Mouse (Mus musculus) megakaryocyte, embryonic 14.5 days (primary cell): ENCODE data around the gene Slc6a9. TPM values are rescaled to one million over a fixed set of nuclear protein-coding genes. Genes with fewer than 3 reads are reported as not detected.

Experiments
- H3K27me3 ChIP-seq: replicated peaks from 2 replicates; pipeline ENCODE3; 2012; ENCODE audit warnings: inconsistent platforms
- H3K36me3 ChIP-seq: replicated peaks from 2 replicates; pipeline ENCODE3; 2012; ENCODE audit warnings: low read length, inconsistent platforms, mixed read lengths
- H3K4me1 ChIP-seq: 2 replicates; pipeline ENCODE4 v1.6.1; 2012; ENCODE audit warnings: inconsistent platforms
- H3K4me3 ChIP-seq: replicated peaks from 2 replicates; pipeline ENCODE3; 2012; ENCODE audit warnings: moderate library complexity, mild to moderate bottlenecking, inconsistent platforms
- H3K9me3 ChIP-seq: 2 replicates; pipeline ENCODE4 v1.6.1; 2012; ENCODE audit warnings: inconsistent platforms
- FLI1 ChIP-seq: IDR thresholded peaks from 2 replicates; pipeline ENCODE4 v1.6.1; 2012; ENCODE audit warnings: low read length, inconsistent platforms, mixed read lengths
- GATA1 ChIP-seq: IDR thresholded peaks from 3 replicates; pipeline ENCODE4 v1.6.1; 2012; ENCODE audit warnings: mixed read lengths, low read length, inconsistent platforms, borderline replicate concordance
- polyA plus RNA-seq: library from polyadenylated mRNA; stranded (reverse); fragments of >175 nt; gene quantifications from 2 replicates; pipeline ENCODE4 v1.2.3, GENCODE M21; 2012; ENCODE audit warnings: low replicate concordance; ENCODE audit not compliant: insufficient read depth

Slc6a9 gene
- polyA plus RNA-seq, 1 experiment, result 9.7 TPM

DNA sequence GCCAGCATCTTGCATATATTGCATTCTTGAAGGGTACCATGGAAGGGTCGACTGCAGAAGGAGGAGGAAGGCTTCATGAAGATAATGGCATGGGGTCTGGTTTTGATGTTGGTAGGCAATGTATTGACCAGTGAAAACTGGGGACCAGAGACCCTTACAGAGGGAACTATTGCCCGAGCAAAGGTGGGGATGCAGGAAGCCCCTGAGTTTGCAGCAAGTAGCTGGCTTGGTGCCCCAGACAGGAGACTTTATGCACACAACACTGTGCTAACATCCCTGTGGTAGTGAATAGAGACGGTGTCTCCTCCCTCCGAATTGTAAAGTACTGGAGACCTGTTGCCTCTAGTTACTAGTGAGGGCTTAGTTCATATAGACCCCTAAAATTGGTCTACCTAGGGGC, 3.0 kb downstream of the Slc6a9 start:
- TF ChIP-seq FLI1, result no peak
- TF ChIP-seq GATA1, result no peak
- peaks cover 64% of the 10 kb centered on the region for H3K27me3 ChIP-seq
- H3K4me1 ChIP-seq, result peaks cover 49% of the 10 kb centered on the region
- H3K4me3 ChIP-seq, result no peak overlapping the region
- H3K36me3 ChIP-seq, result no peaks in the 10 kb centered on the region
- no peaks in the 10 kb centered on the region for H3K9me3 ChIP-seq

DNA sequence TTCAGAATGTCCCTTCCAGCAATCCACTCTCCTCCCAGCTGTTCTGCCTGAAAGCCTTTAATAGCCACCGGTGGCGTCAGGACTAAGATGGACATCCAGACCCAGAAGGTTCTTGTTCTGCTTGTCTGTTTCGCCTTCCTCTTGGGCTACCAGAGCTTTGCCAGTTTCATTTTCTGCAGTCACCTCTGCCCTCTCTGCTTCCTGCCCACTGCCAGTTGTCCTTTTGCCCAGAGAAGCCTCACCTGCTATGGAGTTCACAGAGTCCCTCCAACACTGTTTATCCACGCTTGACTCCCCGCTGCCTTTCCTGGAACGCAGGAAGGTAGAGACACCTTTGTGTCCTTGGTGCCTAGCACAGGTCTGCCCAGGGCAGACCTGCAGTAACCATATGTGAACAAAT, 5.1 kb downstream of the Slc6a9 start:
- TF ChIP-seq FLI1, result no peak
- no peak for TF ChIP-seq GATA1
- Histone ChIP-seq H3K4me3 (no peak overlapping the region), H3K4me1 (peaks cover 42% of the 10 kb centered on the region), H3K36me3 (no peaks in the 10 kb centered on the region), H3K27me3 (peaks cover 69% of the 10 kb centered on the region), H3K9me3 (no peaks in the 10 kb centered on the region)

DNA sequence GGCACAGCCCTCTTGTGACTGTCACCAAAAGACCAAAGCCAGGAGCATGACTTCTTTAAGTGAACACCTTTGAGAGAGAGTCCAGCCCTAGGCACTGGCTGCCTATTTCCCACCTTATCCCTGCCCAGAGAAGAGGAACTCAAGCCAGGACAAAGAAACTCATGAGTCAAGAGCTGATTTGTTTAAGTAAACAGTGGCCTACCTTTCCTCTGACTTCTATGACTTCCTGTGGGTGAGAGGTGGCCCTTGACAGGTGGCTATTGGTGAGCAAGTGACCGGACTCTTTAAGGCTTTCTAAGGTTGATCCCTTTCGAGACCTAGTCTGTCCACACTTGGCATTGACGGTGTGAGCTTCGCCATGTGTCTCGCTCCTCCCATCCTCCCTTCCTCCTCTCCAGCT, 6.5 kb downstream of the Slc6a9 start:
- Histone ChIP-seq H3K27me3 (peaks cover 67% of the 10 kb centered on the region), H3K36me3 (peaks cover under 1% of the 10 kb centered on the region), H3K9me3 (no peaks in the 10 kb centered on the region), H3K4me3 (no peak overlapping the region), H3K4me1 (peaks cover 28% of the 10 kb centered on the region)
- TF ChIP-seq GATA1 (no peak), FLI1 (no peak)

DNA sequence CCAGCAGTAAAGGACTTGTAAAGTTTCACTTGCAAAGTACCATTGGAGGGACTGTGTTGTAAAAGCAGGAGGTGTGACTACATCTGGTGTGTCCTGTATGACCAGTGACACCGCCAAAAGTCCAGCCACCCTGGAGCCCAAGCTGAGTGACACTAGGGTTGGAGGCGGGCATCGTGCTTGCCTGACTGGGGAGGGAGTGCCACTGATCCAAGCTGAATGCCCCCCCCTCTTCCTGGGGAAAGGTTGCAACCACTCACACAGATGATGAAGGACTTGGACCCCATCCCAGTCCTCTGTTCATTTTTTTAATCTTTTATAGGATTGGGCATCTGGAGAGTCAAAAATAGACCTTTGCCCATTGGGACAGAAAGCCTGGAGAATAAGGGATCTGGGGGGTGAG, 7.3 kb downstream of the Slc6a9 start:
- Histone ChIP-seq H3K4me3 (no peak overlapping the region), H3K36me3 (peaks cover 4% of the 10 kb centered on the region), H3K4me1 (peaks cover 22% of the 10 kb centered on the region), H3K9me3 (no peaks in the 10 kb centered on the region), H3K27me3 (peaks cover 68% of the 10 kb centered on the region)
- TF ChIP-seq GATA1, result no peak
- TF ChIP-seq FLI1, result no peak

DNA sequence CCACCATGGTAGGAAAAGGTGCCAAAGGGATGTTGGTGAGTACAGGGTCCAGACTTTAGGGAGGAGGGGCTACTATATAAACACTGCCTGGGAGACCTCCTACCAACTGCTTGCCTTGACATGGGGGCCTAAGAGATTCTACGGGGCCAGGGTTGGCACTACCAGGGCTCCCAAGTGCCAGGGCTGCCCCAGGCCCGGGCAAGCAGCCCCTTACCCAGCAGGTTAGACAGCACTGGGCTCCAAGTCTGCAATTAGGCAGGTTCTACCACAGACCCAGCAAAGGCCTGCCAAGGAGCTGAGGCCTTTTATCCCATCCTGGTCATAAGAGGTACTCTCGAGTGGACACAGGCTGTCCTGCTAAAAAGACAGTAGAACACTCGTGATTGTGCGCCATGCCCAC, 8.8 kb downstream of the Slc6a9 start:
- TF ChIP-seq GATA1 (no peak), FLI1 (no peak)
- H3K4me3 ChIP-seq, result no peak overlapping the region
- peaks cover 10% of the 10 kb centered on the region for H3K4me1 ChIP-seq
- peaks cover 70% of the 10 kb centered on the region for H3K27me3 ChIP-seq
- no peaks in the 10 kb centered on the region for H3K9me3 ChIP-seq
- peaks cover 4% of the 10 kb centered on the region for H3K36me3 ChIP-seq

DNA sequence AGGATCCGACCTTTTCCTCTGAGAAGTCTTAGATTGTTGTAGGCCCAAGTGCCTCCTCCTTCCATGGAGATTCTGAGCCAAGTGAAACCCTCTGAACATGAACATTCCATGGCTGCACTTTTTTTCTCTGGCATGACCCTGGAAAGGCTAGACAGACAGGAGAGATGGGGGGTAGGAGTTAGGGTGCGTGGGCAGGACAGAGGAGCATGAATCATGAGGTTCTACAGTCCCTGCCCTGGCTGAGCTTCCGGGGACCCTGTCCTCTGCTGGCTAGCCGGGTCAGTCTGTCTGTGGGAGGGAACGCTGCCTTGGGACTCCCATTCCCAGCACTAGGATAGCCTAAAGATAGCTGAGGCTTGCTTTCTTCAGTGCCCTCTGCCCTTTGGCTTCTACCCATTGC, 10.2 kb downstream of the Slc6a9 start:
- Histone ChIP-seq H3K9me3 (no peaks in the 10 kb centered on the region), H3K4me1 (0 out of 2 replicates have a peak, but pooled peaks cover under 1% of the 10 kb centered on the region), H3K36me3 (peaks cover 4% of the 10 kb centered on the region), H3K27me3 (peaks cover 76% of the 10 kb centered on the region), H3K4me3 (no peak overlapping the region)
- TF ChIP-seq GATA1 (no peak), FLI1 (no peak)

DNA sequence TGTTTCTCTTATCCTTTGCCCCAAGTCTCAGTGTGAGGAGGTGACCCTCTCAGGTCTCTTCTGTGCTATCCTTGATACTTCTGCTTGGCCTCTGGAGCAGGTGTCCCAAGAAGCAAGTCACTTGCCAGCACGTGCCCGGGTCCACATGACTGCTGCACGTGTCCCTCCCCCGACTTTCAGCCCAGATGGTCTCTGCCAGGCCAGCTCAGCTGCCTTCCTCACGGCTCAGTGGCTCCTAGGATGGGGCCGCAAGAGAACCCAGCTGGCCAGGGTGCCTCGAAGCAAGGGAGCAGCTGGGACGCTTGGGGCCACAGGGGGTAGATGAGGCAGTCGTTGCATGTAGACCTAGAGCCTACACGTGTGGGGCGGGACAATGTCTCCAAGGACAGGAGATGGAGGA, 11.0 kb downstream of the Slc6a9 start:
- Histone ChIP-seq H3K4me3 (no peak overlapping the region), H3K9me3 (no peaks in the 10 kb centered on the region), H3K36me3 (peaks cover 4% of the 10 kb centered on the region), H3K27me3 (peaks cover 79% of the 10 kb centered on the region), H3K4me1 (no peaks in the 10 kb centered on the region)
- TF ChIP-seq GATA1, result no peak
- no peak for TF ChIP-seq FLI1

DNA sequence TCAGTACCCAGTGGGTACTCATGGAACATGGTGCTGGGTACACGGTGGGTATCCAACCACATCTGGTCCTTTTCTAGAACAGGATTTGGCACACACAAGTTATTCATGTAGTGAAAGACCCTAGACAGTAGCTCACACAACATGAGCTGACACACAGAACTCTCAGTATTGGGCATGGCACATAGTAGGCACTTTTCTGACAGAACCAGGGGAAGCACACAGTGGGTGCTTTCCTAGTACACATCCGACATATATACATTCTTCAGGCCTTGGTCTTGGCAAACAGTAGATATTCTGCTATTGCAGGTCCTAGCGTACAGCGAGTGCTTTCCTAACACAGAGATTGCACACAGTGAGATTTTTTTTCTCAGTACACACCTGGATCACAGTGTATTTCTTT, 12.0 kb downstream of the Slc6a9 start:
- Histone ChIP-seq H3K9me3 (no peaks in the 10 kb centered on the region), H3K4me1 (no peaks in the 10 kb centered on the region), H3K36me3 (peaks cover 4% of the 10 kb centered on the region), H3K4me3 (no peak overlapping the region), H3K27me3 (peaks cover 76% of the 10 kb centered on the region)
- TF ChIP-seq GATA1 (no peak), FLI1 (no peak)

DNA sequence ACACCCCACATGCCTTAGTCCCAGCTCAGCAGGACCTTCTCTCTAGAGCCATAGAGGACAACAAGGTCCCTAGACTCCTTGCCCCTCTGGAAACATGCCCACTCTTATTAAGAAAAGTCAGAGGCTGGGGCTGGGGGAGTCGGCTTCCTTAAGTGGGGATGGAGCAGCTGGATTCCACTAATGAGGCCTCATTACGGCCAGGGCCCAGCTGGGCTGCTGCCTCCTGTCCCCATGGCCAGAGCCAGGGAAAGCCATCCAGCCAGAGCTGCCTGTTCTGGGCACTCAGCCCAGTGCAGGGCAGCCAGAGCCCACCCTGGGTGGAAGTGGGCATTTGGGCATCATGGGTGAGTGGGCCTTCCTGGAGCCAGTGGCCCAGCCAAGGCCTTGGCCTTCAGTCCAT, 12.7 kb downstream of the Slc6a9 start:
- no peaks in the 10 kb centered on the region for H3K4me1 ChIP-seq
- peaks cover 71% of the 10 kb centered on the region for H3K27me3 ChIP-seq
- H3K36me3 ChIP-seq, result peaks cover 4% of the 10 kb centered on the region

DNA sequence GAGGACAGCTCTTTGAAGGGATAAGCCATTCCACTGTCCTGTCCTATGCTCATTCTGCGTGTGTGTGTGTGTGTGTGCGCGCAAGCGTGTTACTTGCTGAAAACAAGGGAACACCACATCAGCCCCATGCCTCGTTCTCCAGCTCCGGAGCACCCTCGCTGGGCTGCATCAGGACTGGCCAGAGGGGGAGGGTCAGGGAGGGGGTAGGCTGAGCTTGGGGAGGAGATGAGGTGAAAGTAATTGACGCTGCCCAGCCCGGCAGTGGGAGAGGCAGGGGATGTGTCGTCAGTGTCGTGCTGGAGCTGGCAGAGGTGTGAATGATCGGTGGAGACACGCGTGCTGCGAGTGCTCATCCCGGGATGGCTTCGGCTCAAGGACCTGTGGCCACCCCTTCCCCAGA, 14.8 kb downstream of the Slc6a9 start:
- no peak for TF ChIP-seq GATA1
- no peak for TF ChIP-seq FLI1
- Histone ChIP-seq H3K9me3 (no peaks in the 10 kb centered on the region), H3K4me1 (no peaks in the 10 kb centered on the region), H3K27me3 (peaks cover 75% of the 10 kb centered on the region), H3K36me3 (peaks cover 4% of the 10 kb centered on the region), H3K4me3 (no peak overlapping the region)

More for the DNA sequence above, 12.7 kb downstream of the Slc6a9 start:
- TF ChIP-seq GATA1 (no peak), FLI1 (no peak)
- no peak overlapping the region for H3K4me3 ChIP-seq
- no peaks in the 10 kb centered on the region for H3K9me3 ChIP-seq

DNA sequence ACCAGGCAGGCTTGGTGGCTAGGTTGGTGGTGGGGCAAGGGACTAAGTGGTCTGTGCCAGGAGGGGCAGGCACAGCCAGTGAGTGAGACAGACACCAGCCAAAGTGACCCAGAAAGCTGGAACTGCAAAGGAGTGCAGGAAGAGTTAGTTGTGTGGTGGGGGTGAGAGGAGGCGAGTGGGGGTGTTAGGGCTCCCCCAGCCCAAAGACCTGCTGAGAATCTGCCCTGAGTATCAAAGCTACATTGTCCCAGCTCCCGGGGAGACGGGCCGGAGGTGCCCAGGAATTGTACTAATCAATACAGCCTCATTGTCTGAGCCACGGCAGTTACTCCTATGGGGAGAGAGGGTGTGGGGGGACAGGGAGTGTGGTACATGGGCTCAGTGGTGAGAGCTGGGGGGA, 15.2 kb downstream of the Slc6a9 start:
- no peak for TF ChIP-seq GATA1
- no peak for TF ChIP-seq FLI1
- H3K36me3 ChIP-seq, result peaks cover 4% of the 10 kb centered on the region
- no peaks in the 10 kb centered on the region for H3K9me3 ChIP-seq
- peaks cover 75% of the 10 kb centered on the region for H3K27me3 ChIP-seq
- no peak overlapping the region for H3K4me3 ChIP-seq
- H3K4me1 ChIP-seq, result no peaks in the 10 kb centered on the region
